Mouse (Mus musculus): ENCODE data around the gene Gm10668. TPM values are rescaled to one million over a fixed set of nuclear protein-coding genes. Genes with fewer than 3 reads are reported as not detected.
"Not testable (repeated sequence)": the region's sequence is repeated elsewhere in the genome, so short reads cannot be mapped to it uniquely, and the experiment has no call there.

The Gm10668 gene
- polyA plus RNA-seq (2012; rRNA removed): not detected in 2 replicates

DNA sequence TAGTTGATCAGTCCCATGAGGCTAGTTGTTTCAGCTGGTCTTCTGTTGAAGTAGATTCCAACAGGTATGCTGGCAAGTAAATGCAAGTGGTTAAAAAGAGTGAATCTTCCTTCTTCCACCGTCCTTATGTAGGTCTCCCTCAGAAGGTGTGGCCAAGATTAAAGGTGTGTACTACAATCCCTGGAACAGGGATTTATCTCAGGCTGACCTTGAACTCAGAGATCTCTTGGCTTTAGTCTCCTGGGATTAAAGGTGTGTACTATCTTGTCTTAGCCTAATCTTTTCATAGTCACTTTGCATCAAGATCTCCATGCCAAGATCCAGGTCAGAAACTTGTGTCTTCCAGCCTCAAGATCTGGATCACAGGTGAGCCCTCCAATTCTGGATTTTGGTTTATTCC is at the start of gene Gm10668:
Gene Gm10668, minus strand, starts transcription at position 101 of the 400 bp plus-strand sequence.
- not testable (repeated sequence) for DNase-seq (ENCODE audit: low read depth)

DNA sequence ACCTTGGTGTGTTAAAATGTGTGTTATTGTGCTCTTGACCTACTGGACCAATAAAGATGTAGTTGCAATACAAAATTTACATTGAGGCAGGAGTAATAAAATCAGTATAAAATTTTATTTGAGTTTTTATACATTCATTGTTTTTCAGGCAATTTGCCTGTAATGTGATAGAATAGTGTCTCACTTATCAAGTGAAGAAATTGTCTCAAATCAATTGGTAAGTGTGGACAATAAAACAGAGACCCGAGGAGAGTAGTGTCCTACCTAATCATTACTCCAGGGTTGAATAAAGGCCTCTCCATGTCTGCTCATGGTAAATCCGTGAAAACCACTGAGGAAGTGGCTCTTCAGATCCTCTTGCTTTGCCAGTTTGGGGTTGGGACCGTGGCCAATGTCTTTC is 40.5 kb upstream of the Gm10668 start, which contains the start of gene Vmn1r112:
Gene Vmn1r112, plus strand, starts transcription at position 301 of the 400 bp plus-strand sequence.
- DNase-seq (ENCODE audit: low read depth): not testable (repeated sequence)

DNA sequence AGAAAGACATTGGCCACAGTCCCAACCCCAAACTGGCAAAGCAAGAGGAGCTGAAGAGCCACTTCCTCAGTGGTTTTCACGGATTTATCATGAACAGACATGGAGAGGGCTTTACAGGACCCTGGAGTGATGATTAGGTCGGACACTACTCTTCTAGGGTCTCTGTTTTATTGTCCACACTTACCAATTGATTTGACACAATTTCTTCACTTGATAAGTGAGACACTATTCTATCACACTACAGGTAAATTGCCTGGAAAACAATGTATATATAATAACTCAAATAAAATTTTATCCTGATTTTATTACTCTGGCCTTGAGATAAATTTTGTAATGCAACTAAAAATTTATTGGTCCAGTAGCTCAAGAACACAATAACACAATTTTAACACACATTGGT is 27.3 kb downstream of the Gm10668 start, which contains the start of gene Vmn1r111:
Gene Vmn1r111, minus strand, starts transcription at position 101 of the 400 bp plus-strand sequence.
- DNase-seq (ENCODE audit: low read depth): not testable (repeated sequence)

Other genes starting within 250 kb of the Gm10668 start
- not detected in 2 replicates for gene Vmn1r103, start 220.1 kb downstream of the Gm10668 start, polyA plus RNA-seq (2012; rRNA removed)
- not detected in 2 replicates for gene Vmn1r104, start 196.8 kb downstream of the Gm10668 start, polyA plus RNA-seq (2012; rRNA removed)
- not detected in 2 replicates for gene Gm5726, start 184.9 kb downstream of the Gm10668 start, polyA plus RNA-seq (2012; rRNA removed)
- not detected in 2 replicates for gene Gm4141, start 154.4 kb downstream of the Gm10668 start, polyA plus RNA-seq (2012; rRNA removed)
- not detected in 2 replicates for gene Gm4513, start 131.6 kb downstream of the Gm10668 start, polyA plus RNA-seq (2012; rRNA removed)
- not detected in 2 replicates for gene Vmn1r107, start 61.7 kb downstream of the Gm10668 start, polyA plus RNA-seq (2012; rRNA removed)
- gene Vmn1r111, start 27.4 kb downstream of the Gm10668 start, polyA plus RNA-seq (2012; rRNA removed): not detected in 2 replicates
- not detected in 2 replicates for gene Vmn1r112, start 40.6 kb upstream of the Gm10668 start, polyA plus RNA-seq (2012; rRNA removed)
- gene Vmn1r113, start 56.7 kb upstream of the Gm10668 start, polyA plus RNA-seq (2012; rRNA removed): not detected in 2 replicates
- not detected in 2 replicates for gene Vmn1r114, start 81.6 kb upstream of the Gm10668 start, polyA plus RNA-seq (2012; rRNA removed)
- not detected in 2 replicates for gene Vmn1r115, start 114.4 kb upstream of the Gm10668 start, polyA plus RNA-seq (2012; rRNA removed)
- not detected in 2 replicates for gene Vmn1r116, start 141.6 kb upstream of the Gm10668 start, polyA plus RNA-seq (2012; rRNA removed)
- not detected in 2 replicates for gene Vmn1r117, start 153.5 kb upstream of the Gm10668 start, polyA plus RNA-seq (2012; rRNA removed)
- gene Vmn1r118, start 181.7 kb upstream of the Gm10668 start, polyA plus RNA-seq (2012; rRNA removed): not detected in 2 replicates

All from gonadal fat pad, adult 2 months (tissue).